Mouse (Mus musculus): Measurements from ENCODE around the gene Rab43.

Rab43 gene

GRCm38 (mm10) chr6:87820366-87820765 is 8.4 kb upstream of the Rab43 start:
- TF ChIP-seq GATA4 (IDR thresholded peaks at IDR 0.05; ENCODE audit: insufficient replicate concordance, low read length), result no peak

- no peak for TF ChIP-seq GATA4 (IDR thresholded peaks at IDR 0.05; ENCODE audit: insufficient replicate concordance, low read length)
Measured at GRCm38 (mm10) chr6:87814486-87814885, 2.5 kb upstream of the Rab43 start.

GRCm38 (mm10) chr6:87812656-87813055 is 692 bp upstream of the Rab43 start:
- TF ChIP-seq GATA4 (IDR thresholded peaks at IDR 0.05; ENCODE audit: insufficient replicate concordance, low read length), result no peak

- 0 out of 2 replicates have a peak, but pooled peaks have one; percentile 45 for TF ChIP-seq GATA4 (IDR thresholded peaks at IDR 0.05; ENCODE audit: insufficient replicate concordance, low read length)
Measured at GRCm38 (mm10) chr6:87810713-87811669, 973 bp downstream of the Rab43 start.

GRCm38 (mm10) chr6:87810311-87810710 is 1.7 kb downstream of the Rab43 start:
- no peak for TF ChIP-seq GATA4 (IDR thresholded peaks at IDR 0.05; ENCODE audit: insufficient replicate concordance, low read length)

- peak; percentile 78; the same call in 1 of the 2 replicates for TF ChIP-seq GATA4 (IDR thresholded peaks at IDR 0.05; ENCODE audit: insufficient replicate concordance, low read length)
Measured at GRCm38 (mm10) chr6:87809651-87810161, 2.3 kb downstream of the Rab43 start.

GRCm38 (mm10) chr6:87809144-87809543 is 2.8 kb downstream of the Rab43 start:
- TF ChIP-seq GATA4 (IDR thresholded peaks at IDR 0.05; ENCODE audit: insufficient replicate concordance, low read length), result no peak

GRCm38 (mm10) chr6:87808521-87808920 is 3.4 kb downstream of the Rab43 start:
- no peak for TF ChIP-seq GATA4 (IDR thresholded peaks at IDR 0.05; ENCODE audit: insufficient replicate concordance, low read length)

GRCm38 (mm10) chr6:87807735-87808440 is 4.1 kb downstream of the Rab43 start:
- TF ChIP-seq GATA4 (IDR thresholded peaks at IDR 0.05; ENCODE audit: insufficient replicate concordance, low read length), result no peak

GRCm38 (mm10) chr6:87806857-87807256 is 5.1 kb downstream of the Rab43 start:
- TF ChIP-seq GATA4 (IDR thresholded peaks at IDR 0.05; ENCODE audit: insufficient replicate concordance, low read length), result no peak

- no peak for TF ChIP-seq GATA4 (IDR thresholded peaks at IDR 0.05; ENCODE audit: insufficient replicate concordance, low read length)
Measured at GRCm38 (mm10) chr6:87806028-87806427, 5.9 kb downstream of the Rab43 start.

GRCm38 (mm10) chr6:87805448-87805847 is 6.5 kb downstream of the Rab43 start:
- TF ChIP-seq GATA4 (IDR thresholded peaks at IDR 0.05; ENCODE audit: insufficient replicate concordance, low read length), result no peak

- TF ChIP-seq GATA4 (IDR thresholded peaks at IDR 0.05; ENCODE audit: insufficient replicate concordance, low read length), result no peak
Measured at GRCm38 (mm10) chr6:87804886-87805285, 7.1 kb downstream of the Rab43 start.

GRCm38 (mm10) chr6:87804036-87804435 is 7.9 kb downstream of the Rab43 start:
- peak; percentile 55; the same call in 1 of the 2 replicates for TF ChIP-seq GATA4 (IDR thresholded peaks at IDR 0.05; ENCODE audit: insufficient replicate concordance, low read length)

- no peak for TF ChIP-seq GATA4 (IDR thresholded peaks at IDR 0.05; ENCODE audit: insufficient replicate concordance, low read length)
Measured at GRCm38 (mm10) chr6:87802462-87802861, 9.5 kb downstream of the Rab43 start.

GRCm38 (mm10) chr6:87799576-87799975 is 12.4 kb downstream of the Rab43 start:
- no peak for TF ChIP-seq GATA4 (IDR thresholded peaks at IDR 0.05; ENCODE audit: insufficient replicate concordance, low read length)
